Mouse (Mus musculus): ENCODE measurements around the gene Fam178b.

The Fam178b gene

GRCm38 (mm10) chr1:36524058-36524457, 158.9 kb downstream of the Fam178b start:
- in situ Hi-C loops (cut with MboI, MseI) = no loop called here

- in situ Hi-C loops (cut with MboI, MseI) = no loop called here
Observed at GRCm38 (mm10) chr1:36523332-36524013, 159.5 kb downstream of the Fam178b start.

GRCm38 (mm10) chr1:36522210-36522609, 160.8 kb downstream of the Fam178b start:
- in situ Hi-C loops (cut with MboI, MseI) = no loop called here

GRCm38 (mm10) chr1:36519626-36520025, 163.4 kb downstream of the Fam178b start:
- in situ Hi-C loops (cut with MboI, MseI) = no loop called here

GRCm38 (mm10) chr1:36518259-36518658, 164.7 kb downstream of the Fam178b start:
- in situ Hi-C loops (cut with MboI, MseI) = no loop called here

- in situ Hi-C loops (cut with MboI, MseI) = no loop called here
Observed at GRCm38 (mm10) chr1:36513718-36514117, 169.3 kb downstream of the Fam178b start.

GRCm38 (mm10) chr1:36513310-36513709, 169.7 kb downstream of the Fam178b start:
- in situ Hi-C loops (cut with MboI, MseI) = no loop called here

- in situ Hi-C loops (cut with MboI, MseI) = no loop called here
Observed at GRCm38 (mm10) chr1:36512966-36513280, 170.1 kb downstream of the Fam178b start.

All from T-helper 2 cell (primary cell).